Mouse (Mus musculus): ENCODE measurements around the gene Tra2b. TPM values are rescaled to one million over a fixed set of nuclear protein-coding genes. Genes with fewer than 3 reads are reported as not detected.
"Not testable (repeated sequence)": the region's sequence is repeated elsewhere in the genome, so short reads cannot be mapped to it uniquely, and the experiment has no call there.

Tra2b gene
- total and polyA plus RNA-seq, 3 experiments = 15.6 to 43.3 (median 33.6) TPM

DNA sequence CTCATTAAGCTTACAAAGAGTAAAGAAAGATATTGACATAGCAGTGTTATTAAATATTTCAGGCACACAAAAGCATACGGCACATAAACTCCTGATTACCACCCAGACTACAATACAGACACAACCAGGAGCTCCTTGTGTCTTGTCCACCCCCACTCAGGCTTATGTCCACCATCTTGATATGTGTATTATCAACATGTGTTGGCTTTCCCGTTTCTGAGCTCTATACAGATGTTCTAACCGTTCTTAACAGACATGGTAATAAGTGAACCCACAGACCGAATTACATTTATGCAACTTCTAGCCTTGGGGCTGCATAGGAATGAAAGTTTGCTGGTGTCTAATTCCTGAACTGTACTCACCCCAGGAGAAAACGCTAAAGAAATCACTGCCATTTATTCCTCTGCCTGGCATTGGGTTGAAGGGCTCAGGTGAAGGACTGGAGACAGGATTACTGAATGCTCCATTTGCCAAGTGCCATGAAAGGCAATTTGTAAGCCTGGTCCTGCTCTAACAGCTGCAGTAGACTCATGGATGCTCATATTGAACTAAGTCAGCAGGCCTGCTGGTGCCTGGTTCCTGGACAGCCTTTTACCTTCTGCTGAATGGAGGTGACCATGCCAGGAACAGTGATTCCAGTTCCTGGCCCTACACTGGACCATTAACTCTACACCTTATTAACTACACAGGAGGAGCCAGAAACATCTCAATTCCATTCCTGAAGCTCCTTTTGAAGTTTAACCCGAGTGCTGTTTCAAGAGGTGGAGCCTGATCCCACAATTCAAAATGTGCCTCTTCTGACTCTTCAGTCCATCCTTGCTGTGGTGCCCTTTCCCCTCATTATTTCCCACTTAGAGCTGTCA, 24.2 kb downstream of the Tra2b start:
- TF ChIP-seq EP300 (IDR thresholded peaks at IDR 0.05; ENCODE audit: insufficient read depth, low read depth, low read length) (no peak), CTCF (IDR thresholded peaks at IDR 0.05) (no peak)
- 79% methylated on average over 6 of the region's 6 CpGs for whole genome bisulfite sequencing
- intact Hi-C loops (cut with DNase I) = no loop called here
- H3K27ac ChIP-seq = no peak overlapping the region
- no peaks in the 10 kb centered on the region for H3K4me1 ChIP-seq (ENCODE audit: control insufficient read depth, insufficient read depth, low read length)
- H3K27me3 ChIP-seq (ENCODE audit: control insufficient read depth, insufficient read depth, low read length) = no peaks in the 10 kb centered on the region
- H3K36me3 ChIP-seq (ENCODE audit: control insufficient read depth, insufficient read depth, low read length) = peaks cover 5% of the 10 kb centered on the region
- H3K79me2 ChIP-seq (replicated peaks; ENCODE audit: control insufficient read depth, insufficient read depth, low read length) = no peaks in the 10 kb centered on the region
- no peak overlapping the region for H3K9ac ChIP-seq (ENCODE audit: low read depth, low read length)
- DNase-seq = no peak
- H3K4me3 ChIP-seq = no peak overlapping the region

GRCm38 (mm10) chr16:22240856-22241255, 24.9 kb downstream of the Tra2b start:
- Histone ChIP-seq H3K27ac (no peak overlapping the region), H3K27me3 (ENCODE audit: control insufficient read depth, insufficient read depth, low read length) (no peaks in the 10 kb centered on the region), H3K36me3 (ENCODE audit: control insufficient read depth, insufficient read depth, low read length) (peaks cover 5% of the 10 kb centered on the region), H3K4me1 (ENCODE audit: control insufficient read depth, insufficient read depth, low read length) (no peaks in the 10 kb centered on the region), H3K4me3 (no peak overlapping the region), H3K9ac (ENCODE audit: low read depth, low read length) (no peak overlapping the region), H3K79me2 (replicated peaks; ENCODE audit: control insufficient read depth, insufficient read depth, low read length) (no peaks in the 10 kb centered on the region)
- DNase-seq = no peak
- WGBS = 89% methylated on average over 5 of the region's 5 CpGs
- intact Hi-C loops (cut with DNase I) = no loop called here
- TF ChIP-seq POLR2A (IDR thresholded peaks at IDR 0.05; ENCODE audit: insufficient read depth, low read depth, low read length) (no peak), EP300 (IDR thresholded peaks at IDR 0.05; ENCODE audit: insufficient read depth, low read depth, low read length) (no peak), CTCF (IDR thresholded peaks at IDR 0.05) (no peak)

- no peak for DNase-seq
- intact Hi-C loops (cut with DNase I) = no loop called here
- no peak overlapping the region for H3K4me3 ChIP-seq
- H3K27ac ChIP-seq = no peak overlapping the region
- H3K4me1 ChIP-seq (ENCODE audit: control insufficient read depth, insufficient read depth, low read length) = no peaks in the 10 kb centered on the region
- WGBS = 94% methylated on average over 2 of the region's 2 CpGs
- TF ChIP-seq CTCF (IDR thresholded peaks at IDR 0.05) (peak; percentile 8; the same call in 1 of the 2 replicates), EP300 (IDR thresholded peaks at IDR 0.05; ENCODE audit: insufficient read depth, low read depth, low read length) (no peak)
- H3K9ac ChIP-seq (ENCODE audit: low read depth, low read length) = no peak overlapping the region
- no peaks in the 10 kb centered on the region for H3K27me3 ChIP-seq (ENCODE audit: control insufficient read depth, insufficient read depth, low read length)
- no peaks in the 10 kb centered on the region for H3K79me2 ChIP-seq (replicated peaks; ENCODE audit: control insufficient read depth, insufficient read depth, low read length)
- H3K36me3 ChIP-seq (ENCODE audit: control insufficient read depth, insufficient read depth, low read length) = peaks cover 2% of the 10 kb centered on the region
These were observed 25.8 kb downstream of the Tra2b start for GRCm38 (mm10) chr16:22239978-22240377.

DNA sequence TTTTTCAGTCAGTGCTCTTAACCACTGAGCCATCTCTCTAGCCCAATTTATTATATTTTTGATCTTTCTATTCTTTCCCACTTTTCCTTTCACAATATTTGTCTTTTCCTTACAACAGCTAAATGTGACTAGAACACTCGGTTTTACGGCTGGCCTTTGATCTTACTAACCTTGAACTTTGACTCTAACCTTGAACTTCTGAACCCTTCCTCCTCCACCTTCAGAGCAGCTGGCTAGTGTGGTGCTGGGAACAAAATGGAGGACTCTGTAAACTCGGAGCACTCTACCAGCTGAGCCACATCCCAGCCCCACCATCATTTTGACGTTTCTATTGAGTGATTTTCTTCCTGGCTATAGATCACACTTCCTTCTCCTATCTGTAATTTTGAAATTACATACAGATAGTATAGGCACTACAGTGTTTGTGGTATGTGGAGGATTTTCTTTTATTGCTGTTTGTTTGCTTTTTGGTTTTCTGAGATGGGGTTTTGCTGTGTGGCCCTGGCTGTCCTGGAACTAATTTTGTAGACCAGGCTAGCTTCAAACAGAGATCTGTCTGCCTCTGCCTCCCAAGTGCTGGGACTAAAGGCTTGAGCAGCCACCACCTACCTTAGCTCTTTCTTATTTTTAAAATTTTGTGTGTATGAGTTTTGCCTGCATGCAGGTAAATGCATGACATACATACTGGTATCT, 26.7 kb downstream of the Tra2b start:
- Histone ChIP-seq H3K36me3 (ENCODE audit: control insufficient read depth, insufficient read depth, low read length) (no peaks in the 10 kb centered on the region), H3K9ac (ENCODE audit: low read depth, low read length) (no peak overlapping the region), H3K4me1 (ENCODE audit: control insufficient read depth, insufficient read depth, low read length) (no peaks in the 10 kb centered on the region), H3K79me2 (replicated peaks; ENCODE audit: control insufficient read depth, insufficient read depth, low read length) (no peaks in the 10 kb centered on the region), H3K4me3 (no peak overlapping the region), H3K27ac (no peak overlapping the region), H3K27me3 (ENCODE audit: control insufficient read depth, insufficient read depth, low read length) (no peaks in the 10 kb centered on the region)
- intact Hi-C loops (cut with DNase I) = no loop called here
- 63% methylated on average over 4 of the region's 4 CpGs for WGBS
- no peak for DNase-seq
- TF ChIP-seq CTCF (IDR thresholded peaks at IDR 0.05) = no peak
- TF ChIP-seq POLR2A (IDR thresholded peaks at IDR 0.05; ENCODE audit: insufficient read depth, low read depth, low read length) = no peak

- H3K4me1 ChIP-seq (ENCODE audit: control insufficient read depth, insufficient read depth, low read length); H3K27ac ChIP-seq; H3K9ac ChIP-seq (ENCODE audit: low read depth, low read length); H3K36me3 ChIP-seq (ENCODE audit: control insufficient read depth, insufficient read depth, low read length); intact Hi-C loops (cut with DNase I); H3K4me3 ChIP-seq; H3K79me2 ChIP-seq (replicated peaks; ENCODE audit: control insufficient read depth, insufficient read depth, low read length); H3K27me3 ChIP-seq (ENCODE audit: control insufficient read depth, insufficient read depth, low read length); DNase-seq: not testable (repeated sequence)
- WGBS = 77% methylated on average over 4 of the region's 4 CpGs
These were observed 27.4 kb downstream of the Tra2b start for GRCm38 (mm10) chr16:22238402-22238801.

DNA sequence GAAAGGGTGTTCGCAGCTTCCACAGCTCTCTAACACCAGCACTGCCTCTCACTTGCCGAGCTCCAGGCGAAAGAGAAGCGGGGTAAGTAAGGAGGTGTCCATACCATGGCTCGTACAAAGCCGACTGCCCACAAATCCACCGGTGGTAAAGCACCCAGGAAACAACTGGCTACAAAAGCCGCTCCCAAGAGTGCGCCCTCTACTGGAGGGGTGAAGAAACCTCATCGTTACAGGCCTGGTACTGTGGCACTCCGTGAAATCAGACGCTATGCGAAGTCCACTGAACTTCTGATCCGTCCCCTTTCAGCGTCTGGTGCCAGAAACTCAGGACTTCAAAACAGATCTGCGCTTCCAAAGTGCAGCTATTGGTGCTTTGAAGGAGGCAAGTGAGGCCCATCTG, 29.0 kb downstream of the Tra2b start:
- H3K4me3 ChIP-seq = no peak overlapping the region
- intact Hi-C loops (cut with DNase I) = no loop called here
- no peaks in the 10 kb centered on the region for H3K27me3 ChIP-seq (ENCODE audit: control insufficient read depth, insufficient read depth, low read length)
- DNase-seq = no peak
- no peak overlapping the region for H3K9ac ChIP-seq (ENCODE audit: low read depth, low read length)
- H3K27ac ChIP-seq = no peak overlapping the region
- no peaks in the 10 kb centered on the region for H3K36me3 ChIP-seq (ENCODE audit: control insufficient read depth, insufficient read depth, low read length)
- H3K79me2 ChIP-seq (replicated peaks; ENCODE audit: control insufficient read depth, insufficient read depth, low read length) = no peaks in the 10 kb centered on the region
- TF ChIP-seq CTCF (IDR thresholded peaks at IDR 0.05) = peak; percentile 25; the same call in 1 of the 2 replicates
- TF ChIP-seq EP300 (IDR thresholded peaks at IDR 0.05; ENCODE audit: insufficient read depth, low read depth, low read length) = no peak
- no peak for TF ChIP-seq POLR2A (IDR thresholded peaks at IDR 0.05; ENCODE audit: insufficient read depth, low read depth, low read length)
- H3K4me1 ChIP-seq (ENCODE audit: control insufficient read depth, insufficient read depth, low read length) = no peaks in the 10 kb centered on the region
- WGBS = 91% methylated on average over 16 of the region's 16 CpGs

Measured in heart, adult 2 months (tissue).